Mouse (Mus musculus) heart, postnatal 0 days (tissue): ENCODE data around the gene Dock4.

Experiments
- CTCF ChIP-seq: IDR thresholded peaks from 2 replicates; pipeline ENCODE4 v1.5.1; 2016; ENCODE audit warnings: antibody characterized with exemption, control low read depth, low read depth
- EP300 ChIP-seq: IDR thresholded peaks from 2 replicates; pipeline ENCODE4 v1.6.1; 2016; ENCODE audit warnings: antibody characterized with exemption, low read depth

DNA sequence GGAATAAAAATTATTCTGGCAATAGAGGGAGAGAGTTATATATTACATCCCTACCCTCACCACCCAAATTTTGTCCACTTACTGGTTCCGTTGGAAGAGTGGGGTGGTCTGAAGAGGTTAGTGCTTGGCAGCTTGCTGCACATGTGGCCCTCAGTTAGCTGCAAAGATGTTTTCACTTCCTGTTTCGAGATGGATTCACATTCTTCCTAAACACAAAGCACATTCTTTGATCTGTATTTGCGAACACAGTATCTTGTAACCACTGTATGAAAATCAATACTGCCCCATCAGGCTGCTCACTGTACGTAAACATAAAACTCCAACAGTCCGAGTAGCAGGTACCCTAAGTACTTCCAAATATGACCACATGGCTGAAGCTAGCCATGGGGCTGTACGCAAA lies 335.8 kb downstream of the Dock4 start:
- no peak for TF ChIP-seq CTCF
- no peak for TF ChIP-seq EP300
